Mouse (Mus musculus) induced T-regulatory cell, adult 2 months (primary cell): Measurements from ENCODE around the gene Mrpl53.

Experiments used
- DNase-seq: peaks from one replicate; pipeline ENCODE4 v3.0.0-alpha.2; 2012; ENCODE audit warnings: low read depth

The Mrpl53 gene

DNA sequence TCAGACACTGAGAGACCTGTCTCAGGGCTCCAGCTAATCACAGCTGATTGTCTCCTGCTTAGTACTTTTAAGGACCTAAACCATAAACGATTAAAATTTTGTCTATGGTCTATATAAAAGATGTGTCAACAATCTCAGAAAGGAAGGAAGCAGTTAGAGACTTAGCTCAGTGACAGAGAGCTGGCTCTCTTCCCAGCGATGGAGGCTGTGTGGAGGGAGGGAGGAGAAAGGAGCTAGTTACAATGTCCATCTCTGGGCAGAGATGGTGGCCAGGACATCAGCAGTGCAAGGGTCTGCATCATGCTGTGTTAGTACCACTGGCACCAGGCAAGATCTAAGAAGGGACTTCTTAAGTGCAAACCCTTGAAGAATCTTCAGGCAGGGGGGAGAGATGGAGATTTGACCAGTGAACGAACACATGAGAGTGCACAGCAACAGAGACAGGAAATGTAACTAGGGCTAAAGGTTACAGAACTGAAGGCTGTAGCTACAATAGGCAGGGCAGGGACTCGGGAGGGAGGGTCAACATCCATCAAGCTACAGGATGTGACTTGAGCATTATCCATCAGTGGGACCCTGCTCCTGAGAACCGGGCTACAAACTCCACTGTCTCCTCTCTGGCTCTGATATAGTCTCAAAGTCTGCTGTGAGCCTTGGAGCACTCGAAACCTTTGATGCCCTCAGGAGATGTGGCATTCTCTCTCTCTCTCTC is 16.3 kb upstream of the Mrpl53 start:
- DNase-seq, result no peak

DNA sequence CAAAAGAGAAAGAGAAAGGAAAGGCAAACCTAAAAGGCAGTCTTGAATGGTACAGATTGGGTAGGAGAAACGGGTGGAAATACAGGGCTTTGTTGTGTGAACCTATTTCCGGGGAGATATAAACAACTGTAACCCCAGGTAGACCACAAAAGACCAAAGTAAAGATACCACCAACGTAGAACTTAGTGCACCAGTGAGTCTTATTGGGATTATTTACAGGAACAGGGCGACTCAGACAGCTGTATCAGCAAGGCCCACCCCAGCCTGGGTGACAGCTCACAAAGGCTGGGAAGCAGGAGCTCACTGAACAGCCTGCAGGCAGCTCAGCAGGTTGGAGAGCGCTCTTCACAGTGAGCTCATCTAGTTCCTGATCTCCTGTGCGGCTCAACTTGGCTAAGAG is 12.9 kb upstream of the Mrpl53 start:
- DNase-seq, result peak; percentile 83

DNA sequence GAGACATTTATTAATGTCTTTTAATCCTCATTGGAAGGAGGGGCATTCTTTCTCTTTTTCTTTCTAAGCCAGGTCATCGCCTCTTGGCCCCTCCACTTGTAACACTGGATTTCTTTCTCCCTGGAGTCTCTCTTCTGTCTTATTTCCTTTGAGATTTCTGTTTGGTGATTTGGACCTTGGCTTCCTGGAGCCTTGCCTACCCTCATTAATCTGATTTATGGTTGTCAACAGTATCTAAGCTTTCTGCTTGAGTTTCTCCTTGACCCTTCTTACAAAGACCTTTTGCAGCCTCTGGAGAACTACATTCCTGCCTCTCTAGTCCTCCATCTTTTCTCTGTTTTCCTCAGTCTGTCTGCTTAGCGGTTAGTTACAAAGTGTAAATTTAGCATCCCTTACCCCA is 10.4 kb upstream of the Mrpl53 start:
- DNase-seq, result no peak

DNA sequence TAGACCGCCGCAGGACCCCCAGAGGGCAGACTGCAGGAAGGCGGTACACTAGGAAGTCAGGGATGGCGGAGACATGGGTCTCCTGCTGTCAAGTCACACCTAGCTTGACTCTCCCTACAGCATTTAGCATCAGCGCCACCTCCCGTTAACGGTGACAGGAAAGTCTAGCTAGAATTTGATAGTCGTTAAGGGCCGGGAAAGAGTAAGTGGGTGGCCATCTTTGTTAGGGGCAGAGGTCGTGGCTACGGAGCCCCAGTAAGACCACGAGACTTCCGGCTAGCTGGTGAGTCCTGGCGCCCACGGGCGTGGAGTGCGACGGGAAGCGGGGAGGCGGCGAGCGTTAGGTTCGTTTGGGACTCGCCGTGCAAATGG is 7.5 kb upstream of the Mrpl53 start, which contains the start of the genes Ccdc142 and Gm42688:
TSS of gene Ccdc142 (plus strand) at position 286 of the 372 bp plus-strand sequence.
TSS of gene Gm42688 (plus strand) at position 302 of the 372 bp plus-strand sequence.
- peak; percentile 95 for DNase-seq

DNA sequence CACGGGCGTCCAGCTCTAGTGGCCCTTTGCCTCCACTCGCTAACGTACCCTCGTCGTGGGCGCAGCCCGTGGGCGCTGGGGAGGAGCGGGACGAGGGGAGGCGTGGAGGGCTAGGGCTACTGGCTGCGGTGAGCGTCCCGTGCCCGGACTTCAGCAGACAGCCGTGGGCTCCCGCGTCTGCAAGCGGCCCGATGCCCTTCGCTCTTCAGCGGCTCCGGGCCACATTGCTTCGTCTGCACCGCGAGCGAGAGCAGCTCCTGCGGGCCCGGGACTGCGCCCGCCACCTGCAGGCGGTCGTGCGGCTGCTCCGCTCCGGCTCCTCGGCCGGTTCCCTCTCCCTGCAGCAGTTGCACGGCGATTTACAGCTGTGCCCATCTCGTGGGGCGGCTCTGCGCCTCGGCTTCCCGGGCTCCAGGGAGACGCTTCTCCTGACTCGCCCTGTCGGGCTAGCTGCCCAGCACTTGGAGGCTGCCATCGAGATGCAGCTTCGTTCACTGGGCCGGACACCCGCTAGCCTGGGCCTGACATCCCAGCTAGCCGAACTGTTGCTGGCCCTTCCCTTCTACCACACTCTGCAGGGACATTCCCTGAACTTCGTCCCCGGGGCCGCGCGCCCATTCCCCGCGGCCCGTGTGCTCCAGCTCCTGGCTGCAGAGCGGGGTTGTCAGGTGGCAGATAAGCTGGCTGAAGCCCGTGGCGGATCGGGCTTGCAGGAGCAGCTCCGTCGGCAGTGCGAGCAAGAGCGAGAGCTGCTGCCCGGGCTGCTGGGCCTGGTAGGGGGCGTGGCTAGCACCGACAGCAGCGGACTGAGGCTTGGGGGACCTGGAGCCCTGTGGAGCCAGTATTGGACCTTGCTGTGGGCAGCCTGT is 6.9 kb upstream of the Mrpl53 start:
- DNase-seq, result peak; percentile 81

DNA sequence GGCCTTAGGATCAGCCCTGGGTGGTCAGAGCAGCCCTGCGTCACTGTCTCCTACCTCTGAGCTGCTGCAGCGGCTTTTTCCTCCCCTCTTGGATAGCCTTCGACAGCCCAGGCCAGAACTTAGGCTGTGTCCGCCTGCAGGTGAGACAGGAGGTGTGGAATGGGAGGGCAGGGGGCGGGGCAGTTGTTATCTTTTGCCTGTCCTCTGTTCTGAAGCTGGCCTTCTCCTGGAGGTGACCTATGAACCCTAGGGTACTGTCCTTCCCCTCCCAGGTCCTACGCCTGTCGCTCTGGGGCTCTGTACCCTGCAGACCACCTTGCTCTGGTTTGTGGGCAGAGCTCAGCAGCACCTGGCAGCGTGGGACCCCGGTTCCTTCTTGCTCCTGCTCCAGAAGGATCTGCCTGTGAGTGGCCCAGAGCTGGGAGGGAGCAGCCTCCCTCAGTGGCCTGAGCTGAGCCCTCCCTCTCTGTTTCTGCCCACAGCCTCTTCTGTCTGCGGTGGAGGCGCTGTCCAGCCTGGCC is 5.7 kb upstream of the Mrpl53 start:
- no peak for DNase-seq

DNA sequence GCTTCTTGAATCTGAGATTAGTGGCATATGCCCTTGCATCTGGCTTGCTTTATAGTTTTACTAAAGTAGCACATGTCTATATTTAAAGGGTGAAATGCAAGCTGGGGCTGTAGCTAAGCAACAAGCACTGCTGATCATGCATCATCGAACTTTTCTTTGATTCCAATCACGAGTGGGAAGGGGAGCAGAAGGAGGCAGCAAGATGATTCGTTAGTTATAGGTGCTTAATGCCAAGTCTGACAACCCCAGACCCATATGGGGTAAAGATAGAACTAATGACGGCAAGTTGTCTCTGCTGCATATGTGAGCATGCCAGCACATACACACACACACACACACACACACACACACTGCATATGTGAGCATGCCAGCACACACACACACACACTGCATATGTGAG is 4.7 kb upstream of the Mrpl53 start:
- DNase-seq, result no peak

DNA sequence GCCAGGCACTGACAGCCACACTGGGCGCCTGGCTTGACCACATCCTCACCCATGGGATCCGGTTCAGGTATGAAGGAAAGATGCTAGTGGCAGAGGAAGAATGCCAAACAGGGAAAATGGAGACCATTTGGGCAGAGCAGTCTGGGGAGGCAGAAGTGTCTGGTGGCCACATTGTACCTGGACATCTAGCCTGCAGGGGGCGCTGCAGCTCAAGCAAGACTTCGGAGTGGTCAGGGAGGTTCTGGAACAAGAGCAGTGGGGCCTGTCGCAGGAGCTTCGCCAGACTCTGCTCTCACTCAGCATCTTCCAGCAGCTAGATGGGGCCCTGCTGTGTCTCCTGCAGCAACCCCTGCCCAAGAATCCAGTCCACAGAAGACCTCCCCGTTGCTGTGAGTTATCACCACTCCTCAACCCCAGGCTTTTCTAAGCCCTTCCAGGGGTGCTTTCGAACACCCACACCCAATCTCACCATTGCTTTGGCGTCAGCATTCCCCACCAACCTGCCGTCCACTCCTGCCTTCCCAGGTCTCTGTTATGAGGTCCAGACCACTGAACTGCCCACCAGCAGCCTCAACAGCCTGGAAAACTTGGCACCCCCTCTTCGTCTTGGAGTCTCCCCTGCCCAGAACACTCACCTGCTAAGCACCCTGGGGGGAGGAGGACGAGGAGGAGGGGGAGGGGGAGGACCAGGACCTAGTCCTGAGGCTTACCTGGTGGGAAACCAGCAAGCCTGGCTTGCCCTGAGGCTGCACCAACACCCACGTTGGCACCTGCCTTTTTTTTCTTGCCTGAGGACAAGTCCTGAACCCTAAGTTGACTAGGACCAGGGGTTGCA is 1.1 kb upstream of the Mrpl53 start:
- DNase-seq, result peak; percentile 90

DNA sequence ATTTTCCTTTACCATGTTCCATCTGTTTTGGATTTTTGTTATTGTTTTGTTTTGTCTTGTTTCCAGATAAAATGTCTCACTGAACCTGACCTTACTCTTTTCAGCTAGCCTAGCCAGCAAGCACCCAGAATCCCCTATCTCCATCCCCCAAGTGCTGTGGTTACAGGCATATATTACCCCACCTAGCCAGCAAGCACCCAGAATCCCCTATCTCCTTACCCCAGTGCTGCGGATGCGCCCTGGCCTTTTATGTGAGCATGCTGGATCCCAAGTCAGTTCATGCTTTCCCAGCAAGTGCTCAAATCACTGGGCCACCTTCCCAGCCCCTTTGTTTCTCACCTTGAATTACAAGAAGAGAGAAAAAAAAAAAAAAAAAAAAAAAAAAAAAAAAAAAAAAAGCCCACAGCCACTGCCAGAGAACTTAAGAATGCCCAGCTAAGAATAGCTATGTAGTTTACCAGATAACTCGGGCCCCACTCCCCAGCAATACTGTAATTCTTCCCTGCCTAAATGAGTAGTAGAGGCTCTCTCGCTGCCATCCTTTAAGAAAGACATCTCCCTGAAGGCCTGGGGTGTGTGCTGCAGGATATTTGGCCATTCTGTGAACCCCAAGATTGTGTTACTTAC is 2.8 kb downstream of the Mrpl53 start:
- DNase-seq, result no peak

DNA sequence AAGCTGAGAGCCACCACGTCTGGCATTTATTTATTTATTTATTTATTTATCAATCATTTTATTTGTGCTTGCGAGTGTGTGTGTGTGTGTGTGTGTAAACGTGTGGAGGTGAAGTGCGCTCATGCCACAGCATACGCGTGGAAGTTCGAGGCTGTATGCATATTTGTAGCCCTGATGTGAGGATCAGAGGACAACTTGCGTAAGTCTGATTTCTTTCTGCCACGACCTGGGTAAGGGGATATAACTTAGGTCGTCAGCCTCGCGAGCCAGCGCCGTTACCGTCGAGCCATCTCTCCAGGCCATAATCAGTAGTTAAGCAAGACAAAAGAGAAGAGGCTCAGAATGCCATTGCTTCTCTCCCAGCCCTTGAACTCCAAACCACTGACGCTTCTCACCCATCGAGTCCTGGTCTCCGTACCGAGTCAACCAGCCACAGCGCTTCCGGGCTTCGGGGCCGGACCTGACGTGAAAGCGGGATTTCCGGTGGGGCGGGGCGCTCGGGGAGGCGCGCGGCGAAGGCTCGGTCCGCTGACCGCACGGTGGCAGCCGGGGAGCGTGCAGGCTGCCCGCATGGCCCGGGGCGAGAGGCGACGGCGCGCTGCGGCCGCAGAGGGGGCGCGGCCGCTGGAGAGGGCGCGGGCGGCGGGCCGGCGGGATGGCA is 6.3 kb downstream of the Mrpl53 start, which contains the start of gene Mogs:
TSS of gene Mogs (plus strand) at position 486 of the 661 bp plus-strand sequence.
- DNase-seq, result peak; percentile 95

DNA sequence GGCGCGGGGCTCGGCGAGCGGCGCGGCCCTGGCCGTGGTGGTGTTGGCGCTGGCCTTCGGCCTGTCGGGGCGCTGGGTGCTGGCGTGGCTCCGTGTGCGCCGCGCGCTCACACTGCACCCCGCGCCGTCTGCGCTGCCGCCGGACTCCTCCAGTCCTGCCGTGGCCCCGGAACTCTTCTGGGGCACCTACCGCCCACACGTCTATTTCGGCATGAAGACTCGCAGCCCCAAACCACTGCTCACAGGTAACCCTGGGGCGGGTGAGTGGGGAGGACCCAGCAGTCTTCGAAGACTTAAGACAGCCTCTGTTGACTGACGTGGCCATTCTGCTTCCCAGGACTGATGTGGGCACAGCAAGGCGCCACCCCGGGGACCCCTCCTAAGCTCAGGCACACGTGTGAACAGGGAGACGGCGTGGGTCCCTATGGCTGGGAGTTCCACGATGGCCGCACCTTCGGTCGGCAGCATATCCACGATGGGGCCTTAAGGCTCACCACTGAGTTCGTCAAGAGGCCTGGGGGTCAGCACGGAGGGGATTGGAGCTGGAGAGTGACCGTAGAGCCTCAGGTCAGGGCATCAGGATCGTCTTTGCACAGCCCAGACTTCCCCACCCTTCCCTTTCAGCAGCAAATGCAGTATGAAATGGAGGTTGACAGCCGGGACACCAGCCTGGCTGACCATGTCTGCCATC is 7.0 kb downstream of the Mrpl53 start:
- DNase-seq, result peak; percentile 73

DNA sequence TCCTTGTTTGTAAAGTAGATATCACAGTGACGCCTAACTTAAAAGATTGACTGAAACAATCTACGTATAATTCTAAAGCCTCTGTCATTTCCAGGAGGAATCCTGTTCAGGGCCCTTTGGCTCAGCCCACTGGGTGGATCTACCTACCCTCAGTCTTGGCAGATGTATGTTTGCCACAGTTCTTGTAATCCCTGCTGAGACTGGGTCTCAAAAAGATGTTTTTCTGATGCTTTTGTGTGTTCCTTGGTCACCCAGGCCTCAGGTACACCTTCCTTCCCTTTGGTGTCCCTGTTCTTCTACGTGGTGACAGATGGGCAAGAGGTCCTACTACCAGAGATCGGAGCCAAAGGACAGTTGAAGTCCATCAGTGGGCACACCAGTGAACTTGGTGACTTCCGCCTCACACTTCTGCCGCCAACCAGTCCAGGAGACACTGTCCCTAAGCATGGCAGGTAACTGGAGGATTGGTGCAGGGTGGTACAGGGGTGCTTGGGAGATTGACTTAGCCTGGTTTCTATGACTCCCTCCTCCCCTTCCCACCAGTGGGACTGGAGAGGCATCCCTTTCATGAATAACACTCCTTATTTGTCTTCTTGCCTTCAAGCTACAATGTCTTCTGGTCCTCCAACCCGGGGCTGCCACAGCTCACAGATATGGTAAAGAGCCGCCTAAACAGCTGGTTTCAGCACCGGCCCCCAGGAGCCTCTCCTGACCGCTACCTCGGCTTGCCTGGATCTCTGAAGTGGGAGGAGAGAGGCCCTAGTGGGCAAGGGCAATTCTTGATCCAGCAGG is 7.7 kb downstream of the Mrpl53 start:
- no peak for DNase-seq

DNA sequence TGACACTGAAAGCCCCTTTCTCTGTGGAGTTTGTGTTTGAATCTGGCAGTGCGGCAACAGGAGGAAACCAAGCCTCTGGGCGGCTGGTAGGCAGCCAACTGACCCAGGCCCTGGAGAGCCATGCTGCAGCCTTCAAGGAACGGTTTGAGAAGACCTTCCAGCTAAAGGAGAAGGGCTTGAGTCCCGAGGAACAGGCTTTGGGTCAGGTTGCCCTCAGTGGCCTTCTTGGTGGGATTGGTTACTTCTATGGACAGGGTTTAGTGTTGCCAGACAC is 8.3 kb downstream of the Mrpl53 start:
- no peak for DNase-seq

DNA sequence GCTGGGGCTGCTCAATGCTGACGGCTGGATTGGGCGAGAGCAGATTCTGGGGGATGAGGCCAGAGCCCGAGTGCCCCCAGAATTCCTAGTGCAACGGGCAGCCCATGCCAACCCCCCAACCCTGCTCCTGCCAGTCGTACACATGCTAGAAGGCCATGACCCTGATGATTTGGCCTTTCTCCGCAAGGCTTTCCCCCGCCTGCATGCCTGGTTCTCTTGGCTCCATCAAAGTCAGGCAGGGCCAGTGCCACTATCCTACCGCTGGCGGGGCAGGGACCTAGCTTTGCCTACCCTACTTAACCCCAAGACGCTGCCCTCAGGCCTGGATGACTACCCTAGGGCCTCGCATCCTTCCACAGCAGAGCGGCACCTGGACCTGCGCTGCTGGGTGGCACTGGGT is 8.8 kb downstream of the Mrpl53 start:
- DNase-seq, result no peak

DNA sequence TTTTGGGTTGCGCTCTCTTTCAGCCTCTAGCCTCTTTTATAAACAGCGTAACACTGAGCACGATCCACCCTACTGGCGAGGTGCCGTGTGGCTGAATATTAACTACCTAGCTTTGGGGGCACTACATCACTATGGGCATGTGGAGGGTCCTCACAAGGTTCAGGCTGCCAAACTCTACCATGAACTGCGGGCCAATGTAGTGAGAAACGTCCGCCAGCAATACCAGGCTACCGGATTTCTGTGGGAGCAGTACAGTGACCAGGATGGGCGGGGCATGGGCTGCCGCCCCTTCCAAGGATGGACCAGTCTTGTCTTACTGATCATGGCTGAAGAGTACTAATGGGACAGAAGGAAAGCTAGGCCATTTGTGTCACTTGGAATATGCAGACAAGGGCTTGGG is 9.5 kb downstream of the Mrpl53 start:
- no peak for DNase-seq

DNA sequence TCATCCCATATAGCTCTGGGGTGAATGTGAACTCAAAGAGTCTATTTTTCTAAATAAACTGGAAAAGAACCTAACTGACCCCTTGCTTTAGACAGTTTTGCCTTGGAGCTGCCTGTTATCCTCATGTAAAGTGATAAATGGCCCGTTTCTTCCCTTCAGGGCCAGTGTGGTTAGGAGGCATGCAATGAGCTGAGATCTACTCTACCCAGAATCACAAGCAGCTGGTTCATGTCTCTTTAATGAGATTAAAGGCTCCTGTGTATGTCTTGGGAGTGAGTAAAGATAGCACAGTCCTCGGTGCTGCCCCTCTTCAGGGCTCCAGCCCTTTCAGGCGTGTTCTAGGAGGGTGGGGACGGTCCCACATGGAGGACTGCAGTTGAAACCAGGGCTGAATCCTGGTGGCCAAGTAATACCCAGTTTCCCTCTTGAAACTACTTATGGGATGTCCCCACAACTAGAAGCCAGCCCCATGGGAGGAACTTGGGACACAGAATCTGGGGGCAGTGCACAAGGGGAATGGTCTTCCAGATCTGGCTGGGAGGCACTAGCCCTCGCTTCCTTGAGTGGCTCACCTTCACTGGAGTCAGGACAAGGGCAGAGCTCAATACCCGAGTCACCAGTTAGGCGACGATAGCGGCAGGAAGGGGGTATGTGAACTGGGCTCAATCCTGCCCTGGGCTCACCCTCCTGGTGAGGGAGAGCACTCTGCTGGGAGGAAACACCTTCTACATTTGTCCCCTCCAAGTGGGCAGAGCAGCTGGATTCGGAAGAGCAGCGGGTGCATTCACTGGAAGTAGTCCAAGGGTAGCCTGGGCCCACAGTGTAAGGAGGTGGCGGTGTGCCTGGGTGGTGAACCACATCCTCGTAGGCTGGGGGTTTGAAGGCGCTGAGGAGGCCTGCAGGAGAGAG is 10.2 kb downstream of the Mrpl53 start:
- peak; percentile 32 for DNase-seq

DNA sequence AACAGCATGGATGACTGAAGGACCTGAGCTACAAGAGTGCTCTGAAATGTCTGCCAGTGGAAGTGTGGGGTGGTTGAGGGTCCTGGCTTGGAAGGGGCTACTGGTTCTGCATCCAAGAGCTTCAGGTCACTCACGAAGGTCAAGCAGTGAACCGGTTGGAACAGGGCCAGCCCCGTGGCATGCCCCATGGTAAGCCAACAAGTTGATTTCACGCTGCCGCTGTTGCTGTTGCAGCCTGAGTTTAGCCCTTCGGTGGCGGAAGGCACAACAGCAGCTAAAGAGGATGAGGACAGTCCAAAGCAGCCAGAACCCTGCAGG is 10.9 kb downstream of the Mrpl53 start:
- no peak for DNase-seq

DNA sequence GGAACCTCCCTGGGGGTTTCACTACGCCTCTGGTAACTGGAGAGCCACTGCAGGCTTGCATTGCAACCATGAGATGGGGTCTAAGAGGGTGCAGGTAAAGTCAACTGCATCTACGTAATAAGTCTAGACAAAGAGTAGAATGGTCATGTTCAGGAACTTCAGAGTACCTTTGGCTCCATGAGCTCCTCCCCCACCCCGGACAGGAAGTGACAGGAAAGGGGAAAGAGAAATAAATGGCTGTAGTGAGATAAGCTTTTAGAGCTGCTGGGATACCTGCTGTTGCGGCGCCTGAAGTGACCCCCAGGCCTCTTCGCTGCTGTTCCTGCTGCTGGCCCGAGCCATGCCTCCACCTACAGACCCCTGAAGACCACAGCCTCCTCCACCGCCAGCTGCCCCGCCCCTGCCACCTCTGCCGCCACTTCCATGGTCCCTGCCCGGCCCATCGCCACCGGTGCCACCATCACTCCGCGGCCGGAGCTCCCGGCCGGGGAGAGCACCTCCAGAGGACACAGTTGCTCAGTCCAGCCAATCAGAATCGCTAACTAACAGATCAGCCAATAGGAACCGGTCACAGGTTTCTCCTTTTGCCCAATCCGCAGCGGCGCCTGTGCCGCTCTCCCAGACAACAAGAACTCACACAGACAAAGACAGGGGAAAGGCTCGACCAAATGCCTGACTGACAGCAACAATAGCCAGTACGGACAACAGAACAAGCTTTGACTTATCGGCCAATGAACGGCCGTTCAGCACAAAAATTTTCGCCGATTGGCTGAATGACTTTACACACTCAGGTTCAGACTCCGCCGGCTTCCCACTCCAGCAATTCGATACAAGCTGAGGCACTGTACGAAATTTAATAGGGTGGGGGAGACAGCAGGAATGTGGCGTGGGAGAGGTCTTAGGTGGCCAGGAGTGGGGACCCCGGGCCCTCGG is 12.4 kb downstream of the Mrpl53 start, which contains the start of gene Wbp1:
TSS of gene Wbp1 (minus strand) at position 630 of the 933 bp plus-strand sequence.
- DNase-seq, result peak; percentile 98
